Mouse (Mus musculus): ENCODE measurements around the gene Gm28035. TPM values are rescaled to one million over a fixed set of nuclear protein-coding genes. Genes with fewer than 3 reads are reported as not detected.
A peak's percentile ranks its signal among the peaks of the same experiment; 100 is the strongest.

The Gm28035 gene
- polyA plus RNA-seq, 1 experiment from 2014 or later: 0.09 TPM

DNA sequence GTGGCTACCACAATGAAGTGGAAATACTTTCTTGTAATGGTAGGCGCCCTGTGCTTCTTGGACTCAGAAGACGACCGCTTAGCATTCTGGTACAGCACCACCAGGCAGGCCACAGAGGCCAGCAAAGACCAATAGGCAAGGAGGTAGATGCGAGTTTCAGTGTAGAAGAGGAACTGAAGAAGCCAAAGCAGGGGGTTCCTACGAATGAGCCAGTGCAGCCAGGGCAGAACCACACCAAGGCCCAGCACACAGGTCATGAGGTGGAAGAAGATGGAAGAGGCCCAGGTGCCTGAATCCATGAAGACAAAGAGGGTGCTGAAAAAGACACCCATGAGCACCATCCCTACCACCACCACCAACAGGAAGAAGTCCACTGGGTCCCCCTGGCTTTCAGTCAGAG lies 44.6 kb downstream of the Gm28035 start:
- 89% methylated on average over 5 of the region's 5 CpGs for WGBS
- Histone ChIP-seq H3K4me2 (replicated peaks) (peak overlapping the region; percentile 95), H3K4me3 (replicated peaks) (peak overlapping the region; percentile 80), H3K27me3 (no peaks in the 10 kb centered on the region), H3K9ac (peak overlapping the region; percentile 67; the same call in 1 of the 2 replicates), H3K27ac (replicated peaks) (no peak overlapping the region), H3K9me3 (replicated peaks) (no peaks in the 10 kb centered on the region), H3K4me1 (peaks cover 22% of the 10 kb centered on the region), H3K36me3 (peaks cover 2% of the 10 kb centered on the region; the same call in 1 of the 2 replicates)
- ATAC-seq (ENCODE audit: insufficient number of reproducible peaks, low FRiP score, low TSS enrichment, low read depth): no peak

DNA sequence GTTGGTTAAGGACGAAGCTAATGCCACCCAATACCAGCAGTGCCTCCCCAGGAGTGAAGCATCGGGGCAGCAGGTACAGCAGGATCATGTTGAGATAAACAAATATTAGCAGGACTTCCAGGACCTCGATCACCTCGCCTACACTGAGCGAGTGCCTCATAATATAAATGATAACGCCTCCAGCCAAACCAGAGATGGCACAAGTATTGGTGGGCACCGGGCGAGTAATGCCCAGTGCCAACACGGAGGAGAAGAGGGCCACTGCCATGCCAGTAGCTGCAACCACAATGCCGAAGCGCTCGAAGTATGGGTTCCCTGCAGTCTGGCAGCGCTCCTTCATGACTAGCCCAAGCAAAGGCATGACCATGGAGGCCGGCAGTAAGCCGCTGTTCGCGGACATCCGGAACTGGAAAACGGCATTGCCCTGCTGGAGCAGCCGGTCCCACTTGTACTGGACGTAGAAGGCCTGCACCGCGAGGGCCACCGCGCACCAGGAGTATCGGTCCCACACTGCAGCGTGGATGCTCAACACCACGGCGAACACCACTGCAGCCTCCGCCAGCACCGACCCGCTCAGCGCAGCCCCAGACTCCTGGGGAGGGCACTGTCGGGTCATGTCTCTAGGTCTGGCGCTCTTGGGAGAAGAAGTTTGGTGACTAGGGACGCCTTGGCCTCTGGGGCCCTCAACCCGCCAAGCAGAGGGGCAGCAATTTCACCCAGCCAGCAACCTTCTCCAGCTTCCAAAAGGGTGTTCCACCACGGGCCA lies 45.2 kb downstream of the Gm28035 start:
- H3K36me3 ChIP-seq: peaks cover 5% of the 10 kb centered on the region; the same call in 1 of the 2 replicates
- H3K9ac ChIP-seq: peak overlapping the region; percentile 67
- H3K27me3 ChIP-seq: no peaks in the 10 kb centered on the region
- peak overlapping the region; percentile 65; the same call in 1 of the 2 replicates for H3K27ac ChIP-seq (replicated peaks)
- H3K4me3 ChIP-seq (replicated peaks): peak overlapping the region; percentile 80
- no peaks in the 10 kb centered on the region for H3K9me3 ChIP-seq (replicated peaks)
- WGBS: 11% methylated on average over 38 of the region's 38 CpGs
- peak; percentile 49 for ATAC-seq (ENCODE audit: insufficient number of reproducible peaks, low FRiP score, low TSS enrichment, low read depth)
- peaks cover 22% of the 10 kb centered on the region for H3K4me1 ChIP-seq
- peak overlapping the region; percentile 95 for H3K4me2 ChIP-seq (replicated peaks)

DNA sequence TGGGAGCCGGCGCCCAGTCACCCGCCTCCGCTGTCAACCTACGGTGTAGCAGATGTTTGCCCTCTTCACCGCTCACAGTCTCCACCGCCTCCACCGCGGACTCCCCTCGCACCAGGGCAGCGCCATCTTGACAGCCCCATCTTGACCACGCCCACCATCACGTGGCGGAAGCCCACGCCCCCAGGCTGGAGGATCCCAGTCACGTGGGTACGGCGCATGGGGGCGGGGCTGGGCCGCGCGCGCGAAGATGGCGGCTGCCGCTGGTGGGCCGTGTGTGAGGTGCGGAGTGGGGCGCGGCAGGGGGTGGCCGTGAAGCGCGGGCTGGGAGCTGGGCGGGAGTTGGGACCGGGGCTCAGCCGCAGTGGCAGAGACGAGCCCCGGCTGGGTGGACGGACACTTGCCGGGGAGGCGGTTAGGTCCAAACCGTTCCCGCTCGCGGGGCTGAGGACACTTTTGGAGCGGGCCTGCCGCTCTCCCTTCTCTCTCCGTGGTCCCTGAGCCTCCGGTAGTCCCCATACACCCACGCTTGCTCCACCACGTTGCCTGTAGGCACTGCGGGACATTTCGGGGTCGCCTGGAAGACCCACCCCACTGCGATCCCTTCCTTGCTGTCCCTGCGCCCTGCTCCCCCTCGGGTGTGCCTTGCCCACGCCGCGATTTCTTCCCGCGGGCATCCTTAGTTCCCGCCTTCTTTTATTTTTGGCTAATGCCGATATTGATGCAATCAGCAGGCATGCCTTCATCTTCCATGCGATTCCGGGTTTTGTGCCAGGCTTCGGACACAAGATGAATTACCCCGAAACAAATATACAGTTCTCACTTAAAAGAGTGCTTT lies 46.0 kb downstream of the Gm28035 start, which contains the start of the genes Dolk and Nup188:
Gene Dolk, minus strand, starts transcription at position 143 of the 835 bp plus-strand sequence.
Gene Nup188, plus strand, starts transcription at position 206 of the 835 bp plus-strand sequence.
- H3K27ac ChIP-seq (replicated peaks): peak within 1 kb of the TSS; percentile 65
- H3K9ac ChIP-seq: peak within 1 kb of the TSS; percentile 67
- H3K4me1 ChIP-seq: peaks cover 22% of the 10 kb centered on the region
- H3K9me3 ChIP-seq (replicated peaks): no peaks in the 10 kb centered on the region
- 1% methylated on average over 64 of the region's 68 CpGs for WGBS
- ATAC-seq (ENCODE audit: insufficient number of reproducible peaks, low FRiP score, low TSS enrichment, low read depth): peak; percentile 95
- H3K4me2 ChIP-seq (replicated peaks): peak within 1 kb of the TSS; percentile 95
- no peaks in the 10 kb centered on the region for H3K27me3 ChIP-seq
- peaks cover 6% of the 10 kb centered on the region; the same call in 1 of the 2 replicates for H3K36me3 ChIP-seq
- peak within 1 kb of the TSS; percentile 80 for H3K4me3 ChIP-seq (replicated peaks)

DNA sequence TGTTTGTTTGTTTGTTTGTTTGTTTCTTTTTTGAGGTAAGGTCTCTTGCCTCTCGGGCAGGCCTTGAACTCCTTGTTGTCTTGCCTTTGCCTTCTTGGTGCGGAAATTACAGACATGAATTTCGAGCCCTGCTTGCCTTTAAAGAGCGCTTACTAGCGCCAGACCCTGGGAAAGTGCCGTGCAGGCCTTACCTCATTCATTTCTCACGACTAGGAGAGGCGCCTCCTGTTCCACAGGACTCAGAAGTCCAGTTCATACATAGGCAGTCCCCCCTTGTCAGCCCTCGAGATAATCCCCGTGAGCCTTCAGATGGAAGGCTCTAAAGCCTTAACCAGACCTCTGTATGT lies 46.6 kb downstream of the Gm28035 start:
- H3K4me3 ChIP-seq (replicated peaks): peak overlapping the region; percentile 80
- H3K27me3 ChIP-seq: no peaks in the 10 kb centered on the region
- peak overlapping the region; percentile 67 for H3K9ac ChIP-seq
- no peaks in the 10 kb centered on the region for H3K9me3 ChIP-seq (replicated peaks)
- no peak for ATAC-seq (ENCODE audit: insufficient number of reproducible peaks, low FRiP score, low TSS enrichment, low read depth)
- 0% methylated on average over 10 of the region's 10 CpGs for WGBS
- H3K4me1 ChIP-seq: peaks cover 22% of the 10 kb centered on the region
- H3K4me2 ChIP-seq (replicated peaks): peak overlapping the region; percentile 95
- peak overlapping the region; percentile 34; the same call in 1 of the 2 replicates for H3K27ac ChIP-seq (replicated peaks)
- peaks cover 6% of the 10 kb centered on the region; the same call in 1 of the 2 replicates for H3K36me3 ChIP-seq

DNA sequence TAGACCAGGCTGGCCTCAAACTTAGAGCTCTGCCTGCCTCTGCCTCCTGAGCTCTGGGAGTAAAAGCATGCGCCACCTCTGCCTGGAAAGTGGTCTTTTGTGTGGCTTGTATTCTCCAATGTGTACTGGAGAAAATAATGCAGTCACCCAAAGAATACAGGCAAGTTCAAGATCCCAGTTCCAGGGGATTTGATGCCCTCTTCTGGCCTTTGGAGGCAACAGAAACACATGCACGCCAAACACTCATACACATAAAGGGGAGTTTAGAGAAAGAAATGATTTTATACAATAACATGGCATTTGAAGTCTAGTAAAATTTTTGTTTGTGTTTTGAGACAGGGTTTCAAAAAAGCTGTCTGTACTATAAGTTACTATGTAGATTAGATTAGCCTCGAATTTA lies 59.2 kb downstream of the Gm28035 start:
- no peak overlapping the region for H3K4me3 ChIP-seq (replicated peaks)
- no peaks in the 10 kb centered on the region for H3K27me3 ChIP-seq
- H3K9me3 ChIP-seq (replicated peaks): no peaks in the 10 kb centered on the region
- no peak overlapping the region for H3K9ac ChIP-seq
- no peak overlapping the region for H3K4me2 ChIP-seq (replicated peaks)
- no peaks in the 10 kb centered on the region for H3K4me1 ChIP-seq
- 68% methylated on average over 3 of the region's 3 CpGs for WGBS
- no peak overlapping the region for H3K27ac ChIP-seq (replicated peaks)
- peaks cover 67% of the 10 kb centered on the region for H3K36me3 ChIP-seq
- ATAC-seq (ENCODE audit: insufficient number of reproducible peaks, low FRiP score, low TSS enrichment, low read depth): no peak

DNA sequence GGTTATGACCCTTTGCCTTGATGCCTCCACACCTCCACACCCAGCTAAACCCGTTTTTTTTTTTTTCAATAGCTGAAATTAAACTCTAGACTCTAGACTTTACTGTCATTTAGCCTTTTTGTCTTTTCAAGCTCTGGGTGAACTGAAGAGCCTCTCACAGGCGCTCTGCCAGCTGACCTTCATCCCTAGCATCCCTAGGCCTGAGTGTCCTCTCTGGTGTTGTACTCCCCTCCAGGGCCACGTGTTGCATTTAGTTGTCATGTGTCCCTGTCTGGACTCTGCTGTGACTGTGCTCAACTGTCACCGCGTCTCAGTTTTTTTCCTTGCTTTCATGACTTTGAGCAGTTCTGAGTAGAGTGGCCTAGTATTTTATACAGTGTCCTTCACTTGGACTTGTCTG lies 59.6 kb downstream of the Gm28035 start:
- Histone ChIP-seq H3K9ac (no peak overlapping the region), H3K4me3 (replicated peaks) (no peak overlapping the region), H3K9me3 (replicated peaks) (no peaks in the 10 kb centered on the region), H3K27ac (replicated peaks) (no peak overlapping the region), H3K4me2 (replicated peaks) (no peak overlapping the region), H3K27me3 (no peaks in the 10 kb centered on the region), H3K36me3 (peaks cover 70% of the 10 kb centered on the region), H3K4me1 (no peaks in the 10 kb centered on the region)
- WGBS: 90% methylated on average over 5 of the region's 5 CpGs
- ATAC-seq (ENCODE audit: insufficient number of reproducible peaks, low FRiP score, low TSS enrichment, low read depth): no peak

DNA sequence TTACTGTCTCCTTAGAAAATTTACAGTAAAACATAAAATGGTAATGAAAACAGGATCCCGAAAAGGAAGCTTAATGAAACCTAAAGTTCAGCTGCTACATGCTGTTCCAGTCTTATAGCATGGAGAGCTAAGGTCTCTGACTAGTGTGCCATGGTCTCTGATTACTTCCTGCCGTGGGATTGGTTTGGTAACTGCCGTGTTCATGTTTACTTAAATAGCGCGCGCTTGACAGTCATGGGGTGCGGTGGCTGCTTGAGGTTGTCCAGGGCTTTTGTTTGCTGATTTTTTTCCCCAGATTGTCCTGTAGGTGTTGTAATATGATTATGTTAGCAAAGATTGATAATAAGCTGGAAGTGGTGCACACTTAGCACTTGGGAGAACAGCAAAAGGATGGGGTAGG lies 65.7 kb downstream of the Gm28035 start:
- no peaks in the 10 kb centered on the region for H3K9me3 ChIP-seq (replicated peaks)
- peaks cover 97% of the 10 kb centered on the region for H3K36me3 ChIP-seq
- no peaks in the 10 kb centered on the region for H3K27me3 ChIP-seq
- ATAC-seq (ENCODE audit: insufficient number of reproducible peaks, low FRiP score, low TSS enrichment, low read depth): no peak
- no peak overlapping the region for H3K27ac ChIP-seq (replicated peaks)
- H3K4me2 ChIP-seq (replicated peaks): no peak overlapping the region
- no peaks in the 10 kb centered on the region for H3K4me1 ChIP-seq
- no peak overlapping the region for H3K9ac ChIP-seq
- no peak overlapping the region for H3K4me3 ChIP-seq (replicated peaks)
- WGBS: 93% methylated on average over 7 of the region's 7 CpGs

DNA sequence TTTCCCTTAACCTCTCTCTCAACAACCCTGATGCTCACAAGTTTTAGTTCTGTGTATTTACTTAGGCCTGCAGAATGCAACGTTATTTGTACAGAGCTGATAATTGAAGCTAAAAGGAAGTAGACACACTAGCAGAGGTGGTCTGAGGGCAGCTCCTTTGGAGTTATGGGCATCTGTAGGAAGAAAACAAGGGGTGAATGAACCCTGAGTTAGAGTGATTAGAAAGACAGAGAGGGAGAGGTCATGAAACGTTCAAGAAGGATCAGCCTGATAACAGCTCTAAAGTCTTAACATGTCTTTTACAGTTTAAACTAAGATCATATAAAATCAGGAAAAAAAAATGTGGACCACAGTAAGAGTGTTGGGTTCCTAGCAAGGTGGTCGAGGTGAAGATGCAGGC lies 69.0 kb downstream of the Gm28035 start:
- 90% methylated on average over 3 of the region's 3 CpGs for WGBS
- Histone ChIP-seq H3K36me3 (peaks cover 91% of the 10 kb centered on the region), H3K27me3 (no peaks in the 10 kb centered on the region), H3K4me3 (replicated peaks) (no peak overlapping the region), H3K27ac (replicated peaks) (no peak overlapping the region), H3K9ac (no peak overlapping the region), H3K4me1 (no peaks in the 10 kb centered on the region), H3K9me3 (replicated peaks) (no peaks in the 10 kb centered on the region), H3K4me2 (replicated peaks) (no peak overlapping the region)
- ATAC-seq (ENCODE audit: insufficient number of reproducible peaks, low FRiP score, low TSS enrichment, low read depth): no peak

DNA sequence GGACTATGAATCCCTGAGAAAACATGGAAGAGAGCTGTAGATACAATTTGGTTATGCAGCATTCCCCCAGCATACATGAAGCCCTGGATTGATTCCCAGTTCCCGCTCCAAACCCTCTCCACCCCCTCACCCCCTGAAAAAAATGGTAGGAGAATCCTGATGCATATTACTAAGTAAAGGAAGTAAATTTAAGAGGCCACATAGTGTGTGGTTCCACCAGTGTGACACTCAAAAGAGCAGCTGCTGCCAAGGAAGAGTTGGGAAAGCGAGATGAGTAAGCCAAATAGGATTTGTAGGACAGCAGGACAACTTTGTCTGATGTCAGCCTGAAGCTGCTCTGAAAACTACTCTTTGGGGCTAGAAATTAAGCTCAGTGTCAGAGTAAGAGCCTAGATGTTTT lies 71.1 kb downstream of the Gm28035 start:
- no peak for ATAC-seq (ENCODE audit: insufficient number of reproducible peaks, low FRiP score, low TSS enrichment, low read depth)
- Histone ChIP-seq H3K9ac (no peak overlapping the region), H3K4me2 (replicated peaks) (no peak overlapping the region), H3K4me3 (replicated peaks) (no peak overlapping the region), H3K9me3 (replicated peaks) (no peaks in the 10 kb centered on the region), H3K27ac (replicated peaks) (no peak overlapping the region), H3K36me3 (peaks cover 91% of the 10 kb centered on the region), H3K27me3 (no peaks in the 10 kb centered on the region), H3K4me1 (no peaks in the 10 kb centered on the region)
- 91% methylated on average over 2 of the region's 2 CpGs for WGBS

DNA sequence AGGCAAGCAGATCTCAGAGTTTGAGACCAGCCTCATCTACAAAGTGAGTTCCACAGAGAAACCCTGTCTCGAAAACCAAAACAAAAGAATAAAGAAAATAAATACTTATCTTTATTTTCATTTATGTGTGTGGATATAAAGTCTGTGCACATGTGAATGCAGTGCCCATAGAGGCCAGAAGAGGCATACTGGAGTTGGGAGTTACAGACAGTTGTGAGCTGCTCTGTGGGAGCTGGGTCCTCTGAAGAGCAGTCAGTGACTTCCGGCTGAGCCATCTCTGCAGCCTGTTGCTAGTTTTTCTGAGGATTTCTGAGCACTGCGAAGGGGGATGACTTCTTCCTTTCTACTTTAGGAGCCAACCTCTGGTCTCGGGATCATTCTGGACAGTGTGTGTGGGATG lies 75.8 kb downstream of the Gm28035 start:
- 92% methylated on average over 4 of the region's 4 CpGs for WGBS
- peaks cover 87% of the 10 kb centered on the region for H3K36me3 ChIP-seq
- ATAC-seq (ENCODE audit: insufficient number of reproducible peaks, low FRiP score, low TSS enrichment, low read depth): no peak

DNA sequence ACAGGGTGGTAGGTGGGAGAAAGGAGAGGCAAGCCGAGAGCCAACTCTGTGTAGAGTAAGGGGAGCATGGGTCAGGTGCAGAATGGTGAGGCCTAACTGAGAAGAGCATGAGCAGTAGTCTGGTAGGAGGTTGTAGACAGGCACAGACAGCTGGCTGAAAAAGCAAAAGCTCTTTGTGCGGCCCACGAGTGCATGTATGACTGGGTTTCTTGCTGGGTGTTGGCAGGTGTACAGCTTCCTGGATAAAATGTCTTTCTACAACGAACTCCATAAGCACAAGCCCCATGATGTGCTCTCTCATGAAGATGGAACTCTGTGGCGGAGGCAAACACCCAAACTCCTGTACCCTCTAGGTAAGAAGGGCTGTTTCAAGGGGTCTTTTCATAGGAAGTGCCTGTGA lies 76.6 kb downstream of the Gm28035 start:
- Histone ChIP-seq H3K36me3 (peaks cover 90% of the 10 kb centered on the region), H3K27me3 (no peaks in the 10 kb centered on the region), H3K4me3 (replicated peaks) (no peak overlapping the region), H3K9ac (no peak overlapping the region), H3K27ac (replicated peaks) (no peak overlapping the region), H3K9me3 (replicated peaks) (no peaks in the 10 kb centered on the region), H3K4me1 (no peaks in the 10 kb centered on the region), H3K4me2 (replicated peaks) (no peak overlapping the region)
- WGBS: 88% methylated on average over 5 of the region's 5 CpGs
- ATAC-seq (ENCODE audit: insufficient number of reproducible peaks, low FRiP score, low TSS enrichment, low read depth): no peak

More for the DNA sequence above, 75.8 kb downstream of the Gm28035 start:
- Histone ChIP-seq H3K4me2 (replicated peaks) (no peak overlapping the region), H3K9me3 (replicated peaks) (no peaks in the 10 kb centered on the region), H3K4me1 (no peaks in the 10 kb centered on the region), H3K9ac (no peak overlapping the region), H3K4me3 (replicated peaks) (no peak overlapping the region), H3K27me3 (no peaks in the 10 kb centered on the region), H3K27ac (replicated peaks) (no peak overlapping the region)

All from embryonic facial prominence, embryonic 15.5 days (tissue).